Mouse (Mus musculus) lung, adult 2 months (tissue): ENCODE measurements around the gene Trak1.

ENCODE experiments used
- CTCF ChIP-seq: fragments of 200-500 bp; IDR thresholded peaks from 2 replicates; pipeline ENCODE4 v1.5.1; 2011; ENCODE audit warnings: mild to moderate bottlenecking, low read length, control low read depth; ENCODE audit not compliant: insufficient read depth
- POLR2A ChIP-seq: fragments of 200-500 bp; IDR thresholded peaks from 2 replicates; pipeline ENCODE4 v1.6.1; 2011; ENCODE audit warnings: low read depth, mild to moderate bottlenecking, control low read depth, low read length, borderline replicate concordance; ENCODE audit errors: extremely low read depth

- TF ChIP-seq CTCF (no peak), POLR2A (no peak)
Measured at GRCm38 (mm10) chr9:121331878-121332630, 34.8 kb downstream of the Trak1 start.
